Mouse (Mus musculus): ENCODE results near the gene Arhgap8. TPM values are rescaled to one million over a fixed set of nuclear protein-coding genes. Genes with fewer than 3 reads are reported as not detected.
"Not testable (repeated sequence)": the region's sequence is repeated elsewhere in the genome, so short reads cannot be mapped to it uniquely, and the experiment has no call there.

Arhgap8 gene
- total and polyA plus RNA-seq, 3 experiments: not detected

DNA sequence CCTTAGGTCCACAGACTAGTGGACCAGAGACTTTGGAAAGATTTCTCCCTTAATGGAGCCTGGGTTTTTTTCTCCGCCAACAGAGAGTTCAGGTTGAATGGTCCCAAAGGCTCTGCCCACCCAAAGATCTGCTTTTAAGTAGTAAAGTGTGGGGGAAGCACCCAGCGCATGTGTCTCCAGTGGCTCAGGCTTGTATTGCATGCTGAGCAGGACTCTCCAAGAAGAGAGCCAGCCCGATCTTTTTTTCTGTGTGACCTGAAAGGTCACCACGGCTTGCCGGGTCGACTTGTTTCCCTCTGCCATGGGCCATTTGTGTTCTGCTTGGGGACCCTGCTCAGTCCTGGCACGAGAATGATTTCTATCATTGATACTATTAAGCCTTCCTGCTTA lies 43.6 kb downstream of the Arhgap8 start:
- no peaks in the 10 kb centered on the region for H3K36me3 ChIP-seq (ENCODE audit: control insufficient read depth in 1 of 2, insufficient read depth in 2 of 2, low read length in 2 of 2)
- DNase-seq (ENCODE audit: low read depth, low spot score): no peak
- H3K27ac ChIP-seq (ENCODE audit: control insufficient read depth, low read depth, low read length): no peak overlapping the region
- no peak overlapping the region for H3K4me3 ChIP-seq (ENCODE audit: control insufficient read depth in 1 of 2, insufficient read depth in 1 of 2, low read depth in 2 of 2, low read length in 2 of 2)
- TF ChIP-seq EP300 (IDR thresholded peaks at IDR 0.05; ENCODE audit: low read depth in 1 of 2, low read length in 2 of 2): no peak
- H3K9ac ChIP-seq (ENCODE audit: control insufficient read depth, low read depth, low read length, poor library complexity, severe bottlenecking): no peak overlapping the region
- H3K27me3 ChIP-seq (ENCODE audit: control insufficient read depth in 1 of 2, insufficient read depth in 2 of 2, low read length in 2 of 2): no peaks in the 10 kb centered on the region
- H3K79me2 ChIP-seq (ENCODE audit: control insufficient read depth, insufficient read depth, low read length, poor library complexity): no peaks in the 10 kb centered on the region
- no peaks in the 10 kb centered on the region for H3K9me3 ChIP-seq (replicated peaks; ENCODE audit: insufficient read depth, low read length)
- no peaks in the 10 kb centered on the region for H3K4me1 ChIP-seq (ENCODE audit: control insufficient read depth in 1 of 2, insufficient read depth in 2 of 2, low read length in 2 of 2)

GRCm38 (mm10) chr15:84766621-84767020 lies 46.8 kb downstream of the Arhgap8 start:
- H3K27me3 ChIP-seq (ENCODE audit: control insufficient read depth in 1 of 2, insufficient read depth in 2 of 2, low read length in 2 of 2): no peaks in the 10 kb centered on the region
- H3K36me3 ChIP-seq (ENCODE audit: control insufficient read depth in 1 of 2, insufficient read depth in 2 of 2, low read length in 2 of 2): no peaks in the 10 kb centered on the region
- H3K27ac ChIP-seq (ENCODE audit: control insufficient read depth, low read depth, low read length): no peak overlapping the region
- TF ChIP-seq TAL1 (IDR thresholded peaks at IDR 0.05; ENCODE audit: low read length) (no peak), ETS1 (IDR thresholded peaks at IDR 0.05; ENCODE audit: low read depth, low read length) (no peak), CHD2 (IDR thresholded peaks at IDR 0.05; ENCODE audit: low read length) (no peak), SIN3A (IDR thresholded peaks at IDR 0.05; ENCODE audit: low read length) (no peak), MAZ (IDR thresholded peaks at IDR 0.05; ENCODE audit: low read depth, low read length) (no peak), TBP (IDR thresholded peaks at IDR 0.05; ENCODE audit: low read depth, low read length) (no peak), POLR2AphosphoS2 (IDR thresholded peaks at IDR 0.05; ENCODE audit: low read length) (no peak), ZC3H11A (IDR thresholded peaks at IDR 0.05; ENCODE audit: low read depth, low read length) (no peak), USF2 (IDR thresholded peaks at IDR 0.05; ENCODE audit: borderline replicate concordance in 1 of 2, insufficient read depth in 1 of 2, low read depth in 1 of 2, low read length in 2 of 2) (no peak), RCOR1 (IDR thresholded peaks at IDR 0.05; ENCODE audit: low read depth, low read length) (no peak), E2F4 (IDR thresholded peaks at IDR 0.05; ENCODE audit: borderline replicate concordance, low read depth, low read length) (no peak), ELF1 (IDR thresholded peaks at IDR 0.05; ENCODE audit: low read depth, low read length) (no peak), HCFC1 (IDR thresholded peaks at IDR 0.05; ENCODE audit: low read depth, low read length) (no peak), POLR2A (IDR thresholded peaks at IDR 0.05; ENCODE audit: control insufficient read depth in 1 of 2, insufficient read depth in 1 of 2, low read depth in 1 of 2, low read length in 2 of 2, poor library complexity in 1 of 2) (no peak), UBTF (IDR thresholded peaks at IDR 0.05; ENCODE audit: borderline replicate concordance, insufficient read depth, low read depth, low read length) (no peak), GABPA (IDR thresholded peaks at IDR 0.05; ENCODE audit: low read depth, low read length) (no peak), MAFK (IDR thresholded peaks at IDR 0.05; ENCODE audit: borderline replicate concordance, low read depth, low read length) (no peak), BHLHE40 (IDR thresholded peaks at IDR 0.05; ENCODE audit: borderline replicate concordance, low read depth, low read length) (no peak)
- no peak overlapping the region for H3K9ac ChIP-seq (ENCODE audit: control insufficient read depth, low read depth, low read length, poor library complexity, severe bottlenecking)
- no peak overlapping the region for H3K4me3 ChIP-seq (ENCODE audit: control insufficient read depth in 1 of 2, insufficient read depth in 1 of 2, low read depth in 2 of 2, low read length in 2 of 2)
- no peak for DNase-seq (ENCODE audit: low read depth, low spot score)
- H3K9me3 ChIP-seq (replicated peaks; ENCODE audit: insufficient read depth, low read length): no peaks in the 10 kb centered on the region
- H3K4me1 ChIP-seq (ENCODE audit: control insufficient read depth in 1 of 2, insufficient read depth in 2 of 2, low read length in 2 of 2): no peaks in the 10 kb centered on the region
- no peaks in the 10 kb centered on the region for H3K79me2 ChIP-seq (ENCODE audit: control insufficient read depth, insufficient read depth, low read length, poor library complexity)

DNA sequence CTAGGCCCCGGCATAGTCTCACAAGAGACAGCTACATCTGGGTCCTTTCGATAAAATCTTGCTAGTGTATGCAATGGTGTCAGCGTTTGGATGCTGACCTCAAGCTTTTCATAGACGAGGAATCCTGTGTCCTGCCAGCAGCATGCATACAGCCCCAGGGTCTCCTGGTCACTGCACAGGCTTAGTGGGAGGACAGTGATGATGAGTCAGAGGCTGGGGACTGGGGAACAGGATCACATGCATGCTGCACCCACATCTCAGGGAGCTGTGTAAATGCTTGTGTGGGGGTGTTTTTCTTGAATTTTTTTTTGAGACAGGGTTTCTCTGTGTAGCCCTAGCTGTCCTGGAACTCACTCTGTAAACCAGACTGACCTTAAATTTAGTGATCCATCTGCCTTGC lies 48.7 kb downstream of the Arhgap8 start:
- DNase-seq (ENCODE audit: low read depth, low spot score); H3K9me3 ChIP-seq (replicated peaks; ENCODE audit: insufficient read depth, low read length); H3K27me3 ChIP-seq (ENCODE audit: control insufficient read depth in 1 of 2, insufficient read depth in 2 of 2, low read length in 2 of 2); H3K27ac ChIP-seq (ENCODE audit: control insufficient read depth, low read depth, low read length); H3K36me3 ChIP-seq (ENCODE audit: control insufficient read depth in 1 of 2, insufficient read depth in 2 of 2, low read length in 2 of 2); H3K9ac ChIP-seq (ENCODE audit: control insufficient read depth, low read depth, low read length, poor library complexity, severe bottlenecking); H3K79me2 ChIP-seq (ENCODE audit: control insufficient read depth, insufficient read depth, low read length, poor library complexity); H3K4me1 ChIP-seq (ENCODE audit: control insufficient read depth in 1 of 2, insufficient read depth in 2 of 2, low read length in 2 of 2); H3K4me3 ChIP-seq (ENCODE audit: control insufficient read depth in 1 of 2, insufficient read depth in 1 of 2, low read depth in 2 of 2, low read length in 2 of 2): not testable (repeated sequence)

Data from MEL (cell line).